Mouse (Mus musculus) retina, postnatal 7 days (tissue): ENCODE data around the gene Zkscan6.

Experiments used
- DNase-seq: peaks from one replicate; pipeline ENCODE4 v3.0.0-alpha.2; 2012; ENCODE audit warnings: low read depth, low spot score

The Zkscan6 gene

DNA sequence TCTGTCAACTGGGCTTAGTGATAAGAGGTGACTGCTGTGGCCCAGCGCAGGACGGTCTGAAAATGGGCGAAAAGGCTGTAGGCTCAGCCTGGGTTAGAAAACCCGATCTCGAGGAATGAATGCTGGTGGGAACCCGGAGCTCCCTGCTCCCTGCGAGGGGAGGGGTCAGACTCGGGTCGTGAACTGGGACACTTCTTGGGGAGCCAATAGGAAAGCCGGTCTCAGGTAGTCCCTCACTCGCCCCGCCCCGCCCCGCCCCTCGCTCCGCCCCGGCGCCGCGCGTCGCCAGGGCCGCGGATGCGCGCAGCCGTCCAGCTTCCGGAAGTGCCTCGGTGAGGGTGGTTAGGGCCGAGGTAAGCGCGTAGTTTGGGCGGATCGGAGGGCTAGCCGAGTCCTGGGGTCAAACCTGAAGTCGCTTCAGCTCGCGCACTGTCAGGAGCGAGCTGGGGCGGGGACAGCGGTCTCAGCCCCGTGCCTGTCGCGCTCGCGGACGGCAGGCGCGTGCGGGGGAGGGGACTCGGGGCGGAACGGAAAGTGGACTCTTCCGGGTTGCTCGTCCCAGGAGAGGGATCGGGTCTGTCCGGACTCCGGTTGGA lies at the start of gene Zkscan6:
Gene Zkscan6 (plus strand): TSS at position 267 of the 596 bp plus-strand sequence.
- DNase-seq, result peak; percentile 86

DNA sequence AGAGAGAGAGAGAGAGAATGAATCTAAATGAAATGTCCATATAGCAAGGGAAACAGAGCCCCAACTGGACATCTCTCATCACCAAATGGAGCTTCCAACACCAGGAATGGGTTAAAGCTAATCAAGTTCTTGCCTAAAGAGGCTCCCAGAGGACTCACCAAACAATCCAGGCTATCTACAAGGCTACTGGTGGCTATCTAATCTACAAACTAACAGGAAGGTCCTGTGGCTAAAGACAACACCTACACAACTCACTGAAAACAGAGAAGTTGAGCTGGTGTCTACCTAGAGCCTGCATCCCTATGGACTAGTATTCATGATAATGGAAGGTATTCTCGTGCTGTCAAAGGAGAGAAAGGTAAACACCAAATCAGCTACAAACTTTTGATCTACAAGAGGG lies 47.6 kb upstream of the Zkscan6 start:
- no peak for DNase-seq

DNA sequence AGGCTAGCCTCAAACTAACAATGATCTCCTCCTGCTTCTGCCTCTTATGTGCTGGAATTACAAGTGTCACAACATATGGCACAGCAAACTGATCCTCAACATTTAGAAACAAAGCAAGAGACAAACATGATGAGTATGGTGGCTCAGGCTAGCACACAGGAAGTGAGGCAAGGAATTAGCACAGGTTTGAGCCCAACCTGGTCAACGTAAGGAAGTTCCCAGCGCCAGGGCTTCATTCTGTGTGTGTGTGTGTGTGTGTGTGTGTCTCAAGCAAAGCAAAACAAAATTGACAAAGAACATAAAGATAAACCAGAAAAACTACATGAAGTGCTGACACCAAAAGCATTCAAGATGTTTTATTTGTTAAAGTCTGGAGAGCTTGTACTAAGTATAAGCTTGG lies 46.1 kb upstream of the Zkscan6 start:
- no peak for DNase-seq

DNA sequence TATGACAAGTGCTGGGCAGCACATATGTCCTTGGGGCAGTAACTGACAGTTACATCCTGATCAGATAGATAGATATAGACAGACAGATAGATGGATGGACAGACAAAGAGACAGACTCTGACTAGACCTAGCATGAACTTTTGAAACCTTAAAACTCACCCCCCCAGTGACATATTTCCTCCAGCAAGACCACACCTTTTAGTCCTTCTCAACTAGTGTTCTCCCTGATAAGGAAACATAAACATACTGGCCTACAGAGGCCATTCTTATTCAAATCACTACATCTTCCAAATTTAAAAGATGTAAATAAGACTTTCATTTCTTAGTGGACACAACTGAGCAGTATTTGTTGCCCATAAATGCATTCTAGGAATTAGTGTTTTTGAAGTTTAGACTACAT lies 38.5 kb upstream of the Zkscan6 start:
- DNase-seq, result no peak

DNA sequence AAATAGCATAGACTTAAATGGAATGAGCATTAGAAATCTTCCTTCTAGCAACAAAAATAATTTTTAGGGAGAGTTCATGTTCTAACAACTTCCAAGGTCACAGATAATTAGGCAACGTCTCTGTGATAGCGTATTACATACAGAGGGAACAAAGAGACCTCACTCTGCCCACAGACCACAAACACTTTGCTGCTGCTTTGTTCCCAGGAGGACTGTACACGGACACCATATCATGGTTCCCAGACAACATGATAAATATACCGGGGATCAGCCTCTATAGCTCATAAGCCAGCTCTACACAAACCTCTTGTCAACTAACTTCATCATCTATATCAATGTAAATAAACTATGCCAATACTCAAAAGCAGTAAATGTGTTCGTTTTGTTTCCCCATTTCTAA lies 37.0 kb upstream of the Zkscan6 start:
- DNase-seq, result no peak

DNA sequence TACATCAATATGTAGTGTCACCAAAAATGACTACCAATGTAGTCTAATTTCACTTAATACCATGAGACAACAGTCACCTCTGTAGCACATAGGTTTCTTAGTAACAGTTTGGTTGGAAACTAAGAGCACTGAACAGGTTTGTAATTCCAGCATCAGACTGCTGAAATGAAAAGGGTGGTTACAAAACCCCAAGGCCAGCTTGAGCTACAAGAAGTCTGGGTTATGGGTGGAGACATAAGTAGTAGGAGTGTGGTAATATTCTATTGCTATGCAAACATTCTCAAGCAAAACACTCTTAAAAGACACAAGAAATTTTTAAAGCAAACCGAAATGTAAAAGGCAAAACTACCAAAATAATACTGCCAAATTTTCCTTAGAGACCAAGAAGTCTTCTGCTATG lies 35.4 kb upstream of the Zkscan6 start:
- no peak for DNase-seq

DNA sequence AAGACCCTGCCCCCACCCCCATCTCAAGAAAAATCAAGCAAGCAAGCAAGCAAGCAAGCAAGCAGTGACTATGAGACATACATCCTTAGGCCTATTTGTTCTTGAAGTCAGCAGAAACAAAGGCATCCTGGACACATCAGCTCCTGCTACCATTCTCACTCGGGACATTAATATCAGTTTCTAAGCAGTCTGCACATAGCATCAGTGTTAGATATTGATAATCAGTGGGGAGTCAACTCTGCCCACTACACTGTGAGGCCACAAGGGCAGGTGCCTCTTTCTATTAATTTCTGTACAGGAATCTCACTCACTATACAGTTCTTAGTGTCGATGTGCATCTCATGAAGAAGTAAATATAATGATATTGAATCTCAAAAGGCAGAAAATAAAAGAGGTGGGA lies 33.4 kb upstream of the Zkscan6 start:
- no peak for DNase-seq

DNA sequence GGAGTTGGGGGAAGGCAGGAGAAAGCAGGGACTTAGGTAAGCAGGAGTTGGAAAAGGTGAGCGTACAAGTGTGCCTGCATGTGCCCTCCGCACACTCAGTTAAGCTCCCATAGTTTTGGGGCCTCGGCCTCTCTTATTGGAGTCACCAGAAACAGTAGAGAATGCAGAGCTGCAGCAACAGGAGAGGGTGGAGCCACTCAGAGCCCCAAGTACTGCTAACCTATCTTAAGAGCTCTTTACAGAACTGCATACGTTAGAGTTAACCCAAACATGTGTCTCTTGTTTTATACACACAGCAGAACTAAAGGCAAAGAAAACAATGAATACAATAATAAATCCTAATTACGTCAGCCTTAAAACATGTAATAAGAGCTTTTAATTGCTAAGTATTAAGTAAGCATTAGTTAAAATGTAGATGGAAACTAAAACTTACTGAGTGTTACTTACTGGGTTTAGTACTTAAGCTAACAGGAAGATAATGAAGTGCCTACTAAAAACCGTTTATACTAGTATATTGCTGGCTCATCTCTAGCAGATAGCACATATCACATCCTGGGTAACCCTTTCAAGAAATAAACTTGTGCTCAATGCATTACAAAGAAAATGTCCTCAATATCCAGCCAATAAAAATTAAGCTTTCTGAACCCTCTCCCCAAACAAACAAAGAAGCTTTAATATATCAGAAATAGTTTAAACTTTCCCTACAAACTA lies 32.9 kb upstream of the Zkscan6 start:
- DNase-seq, result no peak

DNA sequence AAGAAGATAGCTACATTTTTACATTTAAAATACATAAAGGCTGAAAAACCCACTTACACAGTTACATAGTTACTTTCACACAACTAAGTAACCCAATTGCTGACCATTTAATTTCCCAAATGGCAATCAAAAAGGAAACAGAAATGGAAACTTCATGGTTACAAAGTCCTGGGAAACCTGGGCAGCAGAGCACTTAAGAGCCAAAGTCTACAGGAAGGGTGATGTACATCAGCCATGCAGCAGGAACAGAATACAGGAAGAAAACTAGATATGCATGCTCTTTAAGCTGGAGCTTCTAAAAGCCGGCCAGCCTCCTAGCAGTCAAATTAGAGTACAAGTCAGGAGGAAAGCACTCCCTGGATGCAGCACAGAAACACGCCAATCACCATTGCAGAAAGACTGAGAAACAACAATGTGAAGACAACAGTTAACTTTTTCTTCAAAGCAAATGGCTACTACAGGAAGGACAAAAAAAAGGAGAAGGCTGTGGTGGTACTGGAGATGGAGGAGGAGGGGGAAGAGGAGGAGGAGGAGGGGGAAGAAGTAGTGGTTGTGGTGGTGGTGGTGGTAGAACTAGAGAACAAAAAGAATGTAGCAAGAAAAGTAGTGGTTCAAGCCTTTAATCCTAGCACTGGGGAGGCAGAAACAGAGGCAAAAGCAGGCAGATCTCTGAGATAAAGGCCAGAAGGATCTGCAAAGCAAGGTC lies 29.9 kb upstream of the Zkscan6 start:
- DNase-seq, result no peak

DNA sequence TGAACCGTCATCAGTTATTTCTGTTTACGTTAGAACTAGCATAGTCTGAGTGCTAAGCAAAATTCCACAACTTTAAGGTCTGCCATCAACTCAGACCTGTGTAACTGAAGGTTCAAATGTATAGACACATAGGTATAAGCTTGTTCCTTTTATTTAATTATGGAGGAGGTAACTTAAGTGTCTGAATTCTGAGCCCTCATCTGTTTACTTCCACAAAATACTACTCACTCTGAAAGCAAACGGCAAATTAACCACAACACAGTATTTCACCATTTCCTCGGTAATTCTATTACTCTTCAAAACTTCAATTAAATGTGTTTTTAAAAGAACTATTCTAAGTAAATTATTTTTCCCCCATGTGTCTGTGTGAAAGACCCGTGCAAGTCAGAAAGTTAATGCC lies 29.2 kb upstream of the Zkscan6 start:
- no peak for DNase-seq

DNA sequence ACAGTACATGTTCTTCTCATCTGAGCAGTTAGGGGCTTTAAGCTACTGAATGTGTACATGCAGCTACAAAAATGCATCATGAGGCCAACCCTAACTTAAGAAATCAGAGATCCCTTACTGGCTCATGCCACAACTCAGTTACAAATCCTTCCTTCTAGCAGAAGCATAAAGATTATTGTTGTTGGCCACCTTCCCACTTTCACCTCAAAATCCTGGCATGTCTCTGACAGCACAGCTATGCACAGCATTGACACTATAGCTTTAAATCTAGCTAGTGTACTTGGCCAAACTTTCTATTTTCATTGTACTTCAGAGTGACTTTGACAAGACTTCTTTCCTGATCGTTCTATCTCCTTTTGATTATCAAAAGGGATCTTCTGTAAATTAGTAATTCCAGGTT lies 27.9 kb upstream of the Zkscan6 start:
- DNase-seq, result no peak

DNA sequence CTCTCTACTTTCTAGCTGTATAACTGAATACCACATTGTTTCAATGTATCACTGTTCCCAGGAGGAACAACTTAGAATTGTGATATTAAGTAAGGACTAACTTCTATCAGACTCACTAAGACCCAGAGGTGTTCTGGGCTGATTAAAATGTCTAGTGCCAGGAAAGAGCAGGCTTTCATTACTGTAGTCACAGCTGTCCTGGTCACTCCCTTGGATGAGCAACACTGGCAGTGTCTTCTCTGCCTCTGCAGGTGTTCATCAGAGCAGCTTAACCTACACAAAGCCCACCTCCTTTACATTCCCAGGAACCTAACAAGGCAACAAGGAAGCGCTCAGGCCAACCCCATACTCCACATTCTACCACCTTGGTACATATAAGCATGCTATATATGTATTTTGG lies 27.4 kb upstream of the Zkscan6 start:
- DNase-seq, result no peak

DNA sequence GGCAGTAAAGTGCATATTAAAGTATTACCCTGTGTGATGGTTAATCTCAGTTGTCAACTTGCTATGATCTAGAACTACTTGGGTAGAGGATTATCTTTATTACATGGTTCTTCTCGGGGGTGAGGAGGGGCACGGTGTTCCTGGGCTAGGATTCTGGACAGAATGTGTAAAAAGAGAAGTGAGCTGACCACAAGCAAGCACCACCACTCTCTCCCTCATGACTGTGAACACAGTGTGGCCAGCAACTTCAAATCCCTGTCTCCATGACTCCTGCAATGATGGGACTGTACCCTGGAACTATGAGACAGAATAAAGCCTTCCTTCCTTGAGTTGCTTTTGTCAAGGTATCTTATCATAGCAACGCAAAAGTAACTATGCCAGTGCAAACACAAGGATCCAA lies 25.4 kb upstream of the Zkscan6 start:
- no peak for DNase-seq

DNA sequence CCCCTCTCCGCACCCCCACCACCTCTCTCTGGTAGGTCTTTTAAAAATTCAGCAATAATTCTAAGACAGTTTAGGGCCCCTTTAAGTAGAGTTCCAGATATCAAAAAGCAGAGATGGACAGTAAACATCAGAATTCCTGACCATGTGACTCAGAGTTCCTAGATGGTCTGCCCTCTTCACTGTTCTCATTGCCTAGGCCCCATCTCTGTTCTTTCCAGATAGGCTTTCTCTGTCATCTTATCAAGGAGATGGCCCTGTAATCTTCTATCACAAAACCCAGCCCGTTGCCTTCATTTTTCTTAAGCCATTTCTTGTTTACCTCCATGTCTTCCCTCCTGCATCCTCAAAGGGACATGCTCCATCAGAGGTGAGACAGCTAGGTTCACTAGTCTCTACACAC lies 20.8 kb upstream of the Zkscan6 start:
- no peak for DNase-seq

DNA sequence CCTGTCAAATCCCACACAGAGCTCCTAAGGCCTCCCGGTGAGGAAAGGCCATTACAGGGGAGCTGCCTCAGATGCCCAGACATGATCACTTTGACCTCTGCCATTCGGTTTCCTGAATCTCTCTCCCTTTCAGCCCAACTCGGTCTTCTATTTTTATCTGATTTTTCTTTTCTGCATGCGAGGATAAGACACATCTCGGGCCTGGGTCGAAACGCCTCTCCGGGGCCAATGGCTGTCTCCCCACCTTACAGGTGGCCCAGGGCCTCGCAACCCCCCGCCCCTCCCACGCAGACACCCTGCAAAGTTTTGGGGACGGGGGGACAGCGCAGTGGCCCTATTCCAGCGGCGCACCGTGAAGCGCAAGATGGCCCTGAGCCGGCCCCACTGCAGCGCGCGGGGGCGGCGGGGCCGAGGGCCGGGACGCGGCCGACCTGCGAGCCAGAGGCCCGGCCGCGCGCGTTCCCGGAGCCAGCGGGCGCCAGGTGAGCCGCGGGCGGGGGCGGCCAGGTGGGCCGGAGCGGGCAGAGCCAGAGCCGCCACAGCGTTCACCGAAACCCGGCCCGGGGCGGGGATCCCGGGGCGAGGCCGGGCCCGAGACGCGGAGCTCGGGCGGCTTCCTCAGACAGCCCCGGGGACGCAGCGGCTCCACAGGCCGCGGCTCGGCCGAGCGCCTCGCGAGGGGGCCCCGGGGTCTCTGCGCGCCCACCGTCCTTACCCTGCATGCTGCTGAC lies 19.4 kb upstream of the Zkscan6 start:
- DNase-seq, result no peak

DNA sequence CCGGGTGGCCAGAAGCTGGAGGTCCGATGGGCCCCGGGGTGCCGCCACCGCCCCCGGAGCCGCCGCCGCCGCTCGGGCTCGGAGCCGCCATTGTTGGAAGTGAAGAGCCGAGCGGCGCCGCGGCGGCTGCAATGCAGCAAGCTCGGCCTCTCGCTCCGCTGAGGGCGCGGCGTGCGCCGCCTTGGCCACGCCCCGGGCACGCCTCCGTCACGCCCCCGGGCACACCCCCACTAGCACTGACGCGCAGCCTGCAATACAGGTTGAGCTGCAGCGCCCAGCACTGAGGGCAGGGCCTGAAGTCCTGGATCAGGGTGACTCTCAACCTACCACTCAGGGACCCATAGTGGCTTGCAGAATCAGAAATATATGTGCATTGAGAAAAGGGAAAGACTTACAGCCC lies 18.8 kb upstream of the Zkscan6 start, which contains the start of gene Map2k4:
Gene Map2k4 (minus strand): TSS at position 144 of the 400 bp plus-strand sequence.
- DNase-seq, result peak; percentile 81

DNA sequence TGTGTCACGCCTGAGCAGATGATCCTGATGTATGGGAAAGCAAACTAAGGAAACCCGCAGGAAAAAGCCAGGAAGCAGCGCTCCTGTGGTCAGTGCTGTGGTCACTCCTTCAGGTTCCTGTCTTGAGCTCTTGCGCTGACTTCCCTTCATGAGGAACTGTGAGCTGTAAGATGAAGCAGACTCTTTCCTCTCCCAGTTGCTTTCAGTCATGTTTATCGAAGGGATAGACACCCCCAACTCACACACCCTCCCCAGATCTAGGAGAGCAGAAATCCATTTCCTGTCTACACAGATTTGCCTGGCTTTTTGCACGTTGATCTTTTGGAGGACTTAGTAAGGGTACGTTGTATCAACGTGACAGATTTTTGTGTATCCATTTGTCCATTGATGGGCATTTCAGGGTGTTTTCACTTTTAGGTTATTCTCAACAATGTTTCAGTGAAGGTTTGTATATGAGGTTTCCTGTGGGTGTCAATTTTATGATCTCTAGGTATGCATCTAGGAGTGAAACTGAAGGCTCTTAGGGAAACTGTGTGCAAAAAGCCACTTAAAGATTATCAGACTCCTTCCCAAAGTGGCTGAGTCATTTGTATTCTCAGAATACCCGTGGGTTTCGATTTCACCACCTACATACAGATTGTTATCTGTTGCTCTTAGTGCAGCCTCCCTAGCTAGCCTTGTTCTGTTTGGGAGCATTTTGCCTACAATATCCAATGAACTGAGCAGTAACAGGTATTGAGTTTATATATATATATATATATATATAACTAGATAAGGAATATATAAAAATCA lies 12.4 kb upstream of the Zkscan6 start:
- no peak for DNase-seq

DNA sequence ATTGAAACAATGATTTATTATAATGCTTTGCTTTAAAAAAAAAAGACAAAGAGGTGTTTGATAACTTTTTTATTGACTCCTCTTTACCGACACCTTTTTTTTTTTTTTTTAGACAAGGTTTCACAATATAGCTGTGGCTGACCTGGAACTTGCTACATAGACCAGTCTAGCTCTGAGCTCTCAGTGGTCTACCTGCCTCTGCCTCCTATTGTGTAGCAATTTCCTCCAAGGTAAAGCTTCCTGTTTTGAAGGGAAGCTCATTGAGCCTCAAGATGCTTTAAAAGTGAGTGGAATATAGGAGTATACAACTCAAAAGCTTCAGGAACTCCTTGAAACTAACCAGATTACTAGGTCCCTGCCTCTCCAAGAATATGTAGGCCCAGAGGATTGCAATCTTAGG lies 11.1 kb upstream of the Zkscan6 start:
- DNase-seq, result no peak

DNA sequence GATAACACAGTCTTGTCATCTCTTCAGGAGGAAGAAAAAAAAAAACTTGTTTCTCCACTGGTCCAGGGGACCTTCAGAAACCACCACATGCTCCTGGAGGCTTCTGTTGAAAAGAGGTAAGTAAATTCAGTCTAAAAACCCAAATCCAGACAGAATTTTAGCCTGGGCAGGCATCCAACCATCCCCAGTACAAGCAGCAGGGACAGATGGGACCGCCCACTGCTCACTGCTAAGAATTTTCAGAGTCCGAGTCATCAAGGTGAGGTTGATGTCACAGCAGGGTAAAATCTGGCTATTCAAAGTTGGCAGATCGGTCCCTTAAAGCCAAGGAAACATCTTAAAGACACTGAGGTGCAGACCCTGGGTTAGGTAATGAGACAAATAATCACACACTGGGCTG lies 5.1 kb upstream of the Zkscan6 start:
- DNase-seq, result no peak

DNA sequence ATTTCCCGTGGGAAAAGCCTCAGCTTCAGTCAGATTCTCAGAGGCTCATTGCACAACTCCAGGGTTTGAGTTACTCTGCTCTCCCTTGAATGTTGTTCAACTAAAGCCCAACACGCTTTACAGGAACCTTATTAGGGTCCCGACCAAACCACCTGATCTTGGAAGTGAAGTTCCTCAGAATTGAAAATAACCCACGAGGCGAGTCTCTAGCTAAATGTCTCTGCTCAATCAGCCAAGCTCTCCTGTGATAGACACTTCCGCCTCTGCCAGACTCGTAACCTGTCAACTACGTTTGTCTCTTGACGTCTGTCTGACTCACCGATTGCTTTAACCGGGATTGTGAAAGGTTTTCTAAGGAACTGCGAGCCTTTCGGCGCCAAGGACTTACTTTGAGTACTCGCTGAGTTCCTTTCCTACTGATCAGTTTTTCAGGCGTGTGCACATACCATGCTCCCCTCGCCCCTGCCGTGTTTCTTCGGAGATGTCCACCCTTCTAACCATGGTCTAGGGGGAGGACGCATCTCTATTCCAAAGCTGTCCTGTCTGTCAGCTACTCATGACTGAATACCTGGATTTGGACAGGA lies 562 bp upstream of the Zkscan6 start:
- no peak for DNase-seq

DNA sequence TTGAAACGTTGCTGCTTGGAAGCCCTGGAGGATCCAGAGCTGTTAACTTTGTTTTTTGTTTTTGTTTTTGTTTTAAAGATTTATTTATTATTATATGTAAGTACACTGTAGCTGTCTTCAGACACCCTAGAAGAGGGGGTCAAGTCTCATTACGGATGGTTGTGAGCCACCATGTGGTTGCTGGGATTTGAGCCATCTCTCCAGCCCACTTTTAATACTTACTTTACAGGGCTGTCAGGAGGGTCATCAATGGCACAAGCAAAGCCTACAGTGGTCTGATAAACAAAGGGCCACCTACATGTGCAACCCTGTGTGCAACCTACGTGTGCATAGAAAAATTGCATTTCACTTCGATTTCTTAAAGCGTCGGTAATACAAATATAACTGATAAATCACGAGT lies 626 bp downstream of the Zkscan6 start:
- DNase-seq, result no peak
